Mouse (Mus musculus) liver, postnatal 0 days (tissue): ENCODE measurements around the gene Thsd4. TPM values are rescaled to one million over a fixed set of nuclear protein-coding genes. Genes with fewer than 3 reads are reported as not detected.

Experiments used
- ATAC-seq: fragments of 200-750 bp; cut with Nextera tagmentation; 2 replicates; pipeline ENCODE4 v1.8.0; 2017; ENCODE audit warnings: mild to moderate bottlenecking, moderate library complexity
- DNase-seq: peaks from one replicate; pipeline ENCODE4 v3.0.0-alpha.2; 2016
- H3K27ac ChIP-seq: fragments of 300-500 bp; sonication (generic); 2 replicates; pipeline ENCODE4 v1.5.1; 2014; ENCODE audit warnings: antibody characterized with exemption, moderate library complexity, mild to moderate bottlenecking, low read depth
- H3K27me3 ChIP-seq: fragments of 300-500 bp; sonication (generic); 2 replicates; pipeline ENCODE4 v1.6.1; 2014; ENCODE audit warnings: low read length, control low read depth, mixed read lengths; ENCODE audit not compliant: insufficient read depth
- H3K36me3 ChIP-seq: fragments of 300-500 bp; sonication (generic); replicated peaks from 2 replicates; pipeline ENCODE4 v1.6.1; 2014; ENCODE audit warnings: mild to moderate bottlenecking, control low read depth, low read length, moderate library complexity, mixed read lengths; ENCODE audit not compliant: insufficient read depth
- H3K4me1 ChIP-seq: fragments of 300-500 bp; sonication (generic); 2 replicates; pipeline ENCODE4 v1.6.1; 2014; ENCODE audit warnings: antibody characterized with exemption, mild to moderate bottlenecking, control low read depth; ENCODE audit not compliant: insufficient read depth
- H3K4me2 ChIP-seq: fragments of 300-500 bp; sonication (generic); 2 replicates; pipeline ENCODE4 v1.6.1; 2014; ENCODE audit warnings: low read depth, mild to moderate bottlenecking, low read length, moderate library complexity, mixed read lengths
- H3K4me3 ChIP-seq: fragments of 300-500 bp; sonication (generic); 2 replicates; pipeline ENCODE4 v1.5.1; 2014; ENCODE audit warnings: low read depth, low read length
- H3K9ac ChIP-seq: fragments of 300-500 bp; sonication (generic); replicated peaks from 2 replicates; pipeline ENCODE4 v1.6.1; 2014; ENCODE audit warnings: mild to moderate bottlenecking, moderate library complexity
- H3K9me3 ChIP-seq: fragments of 300-500 bp; sonication (generic); 2 replicates; pipeline ENCODE4 v1.6.1; 2016; ENCODE audit warnings: mild to moderate bottlenecking, control low read depth, low read length, mixed read lengths
- CTCF ChIP-seq: sonication (generic); IDR thresholded peaks from 2 replicates; pipeline ENCODE4 v1.5.1; 2016; ENCODE audit warnings: antibody characterized with exemption, low read depth
- EP300 ChIP-seq: IDR thresholded peaks from 2 replicates; pipeline ENCODE4 v1.6.1; 2016; ENCODE audit warnings: antibody characterized with exemption, low read depth, mild to moderate bottlenecking
- WGBS: fragments of 180-500 bp; shearing (Covaris S2); extraction: QIAGEN DNeasy Blood & Tissue Kit; methylation state at CpG from one replicate; pipeline ENCODE4 v1.1.7; 2014; ENCODE audit not compliant: insufficient replicate concordance; 5-methylcytosine and 5-hydroxymethylcytosine counted together
- polyA plus RNA-seq: library from polyadenylated mRNA; unstranded; fragments of >200 nt; fragmentation: Nextera tagmentation; extraction: Ambion mirVana; gene quantifications from 2 replicates; pipeline ENCODE4 v1.2.1, GENCODE M21; 2015

Thsd4 gene
- polyA plus RNA-seq, 1 experiment from 2014 or later = 0.70 TPM

GRCm38 (mm10) chr9:60506136-60506535 lies 15.7 kb downstream of the Thsd4 start:
- WGBS = 67% methylated on average over 5 of the region's 5 CpGs
- H3K9ac ChIP-seq = no peak overlapping the region
- H3K4me1 ChIP-seq = no peaks in the 10 kb centered on the region
- H3K4me3 ChIP-seq = no peak overlapping the region
- no peaks in the 10 kb centered on the region for H3K36me3 ChIP-seq
- no peaks in the 10 kb centered on the region for H3K9me3 ChIP-seq
- DNase-seq (no peak), ATAC-seq (no peak)
- H3K27ac ChIP-seq = no peak overlapping the region
- no peak for TF ChIP-seq EP300
- TF ChIP-seq CTCF = no peak
- H3K4me2 ChIP-seq = no peak overlapping the region
- 0 out of 2 replicates have a peak, but pooled peaks cover 4% of the 10 kb centered on the region for H3K27me3 ChIP-seq

- no peak for ATAC-seq
- no peak for DNase-seq
- Histone ChIP-seq H3K4me3 (no peak overlapping the region), H3K4me1 (no peaks in the 10 kb centered on the region), H3K9me3 (no peaks in the 10 kb centered on the region), H3K9ac (no peak overlapping the region), H3K27ac (no peak overlapping the region), H3K36me3 (no peaks in the 10 kb centered on the region), H3K27me3 (0 out of 2 replicates have a peak, but pooled peaks cover 4% of the 10 kb centered on the region), H3K4me2 (no peak overlapping the region)
- 44% methylated on average over 14 of the region's 14 CpGs for WGBS
- TF ChIP-seq EP300 = no peak
- no peak for TF ChIP-seq CTCF
Observed at GRCm38 (mm10) chr9:60504378-60505285, 17.2 kb downstream of the Thsd4 start.

GRCm38 (mm10) chr9:60502220-60502619 lies 19.6 kb downstream of the Thsd4 start:
- 53% methylated on average over 6 of the region's 6 CpGs for WGBS
- Histone ChIP-seq H3K4me2 (no peak overlapping the region), H3K9ac (no peak overlapping the region), H3K27ac (no peak overlapping the region), H3K27me3 (0 out of 2 replicates have a peak, but pooled peaks cover 4% of the 10 kb centered on the region), H3K4me1 (no peaks in the 10 kb centered on the region), H3K36me3 (no peaks in the 10 kb centered on the region), H3K4me3 (no peak overlapping the region), H3K9me3 (no peaks in the 10 kb centered on the region)
- ATAC-seq (peak; percentile 44; the same call in 1 of the 2 replicates), DNase-seq (no peak)
- TF ChIP-seq CTCF (no peak), EP300 (no peak)

- Histone ChIP-seq H3K9ac (no peak overlapping the region), H3K4me2 (no peak overlapping the region), H3K4me1 (no peaks in the 10 kb centered on the region), H3K36me3 (no peaks in the 10 kb centered on the region), H3K27ac (no peak overlapping the region), H3K27me3 (0 out of 2 replicates have a peak, but pooled peaks cover 4% of the 10 kb centered on the region), H3K9me3 (no peaks in the 10 kb centered on the region), H3K4me3 (no peak overlapping the region)
- TF ChIP-seq CTCF (no peak), EP300 (no peak)
- WGBS = 66% methylated on average over 5 of the region's 5 CpGs
- DNase-seq (no peak), ATAC-seq (no peak)
Observed at GRCm38 (mm10) chr9:60501504-60502179, 20.2 kb downstream of the Thsd4 start.

- no peak overlapping the region for H3K9ac ChIP-seq
- ATAC-seq (no peak), DNase-seq (no peak)
- H3K27ac ChIP-seq = no peak overlapping the region
- H3K4me1 ChIP-seq = no peaks in the 10 kb centered on the region
- no peaks in the 10 kb centered on the region for H3K9me3 ChIP-seq
- 55% methylated on average over 16 of the region's 16 CpGs for WGBS
- no peaks in the 10 kb centered on the region for H3K27me3 ChIP-seq
- no peaks in the 10 kb centered on the region for H3K36me3 ChIP-seq
- H3K4me2 ChIP-seq = no peak overlapping the region
- TF ChIP-seq EP300 (no peak), CTCF (no peak)
- no peak overlapping the region for H3K4me3 ChIP-seq
Observed at GRCm38 (mm10) chr9:60492275-60492974, 29.4 kb downstream of the Thsd4 start.
